Mouse (Mus musculus) heart, adult 2 months (tissue): ENCODE measurements at regions not wholly inside any gene's neighbourhood (a gene's known extent, or its start where the extent isn't known, plus 50 kb on each side); places are given as distances from the start of the nearest gene placed in this dataset.
A peak's percentile ranks its signal among the peaks of the same experiment; 100 is the strongest.

Source experiments
- DNase-seq, 2 experiments: peaks; one replicate each; pipeline ENCODE4 v3.0.0; 2021
- H3K27ac ChIP-seq: fragments of 200-600 bp; 2 replicates; pipeline ENCODE4 v1.8.1; 2022
- H3K27me3 ChIP-seq: fragments of 200-500 bp; 2 replicates; pipeline ENCODE4 v1.6.1; 2012; ENCODE audit warnings: mild to moderate bottlenecking, low read length, inconsistent platforms, mixed read lengths; ENCODE audit not compliant: control insufficient read depth, insufficient read depth
- H3K36me3 ChIP-seq: fragments of 200-500 bp; 2 replicates; pipeline ENCODE4 v1.6.1; 2012; ENCODE audit warnings: low read length, inconsistent platforms; ENCODE audit not compliant: control insufficient read depth, insufficient read depth
- H3K4me1 ChIP-seq: fragments of 200-500 bp; 2 replicates; pipeline ENCODE4 v1.6.1; 2011; ENCODE audit warnings: low read length; ENCODE audit not compliant: control insufficient read depth, insufficient read depth
- H3K4me3 ChIP-seq: fragments of 200-600 bp; 2 replicates; pipeline ENCODE4 v1.8.1; 2022
- H3K79me2 ChIP-seq: fragments of 200-500 bp; replicated peaks from 2 replicates; pipeline ENCODE4 v1.6.1; 2012; ENCODE audit warnings: mild to moderate bottlenecking, inconsistent platforms, low read length, moderate library complexity, mixed read lengths; ENCODE audit not compliant: control insufficient read depth, insufficient read depth
- H3K9ac ChIP-seq: fragments of 200-500 bp; 2 replicates; pipeline ENCODE4 v1.6.1; 2012; ENCODE audit warnings: low read depth, mild to moderate bottlenecking, control low read depth, inconsistent platforms, low read length, mixed read lengths
- CTCF ChIP-seq: fragments of 200-600 bp; IDR thresholded peaks from 2 replicates; pipeline ENCODE4 v1.8.1; 2022; ENCODE audit warnings: antibody characterized with exemption, mild to moderate bottlenecking, moderate library complexity
- EP300 ChIP-seq: fragments of 200-500 bp; IDR thresholded peaks from 2 replicates; pipeline ENCODE4 v1.6.1; 2011; ENCODE audit warnings: low read depth, low read length, control low read depth; ENCODE audit not compliant: insufficient read depth
- POLR2A ChIP-seq: fragments of 200-500 bp; IDR thresholded peaks from 2 replicates; pipeline ENCODE4 v1.6.1; 2011; ENCODE audit warnings: mild to moderate bottlenecking, low read depth, low read length, control low read depth; ENCODE audit not compliant: insufficient read depth
- WGBS: fragments of 180-500 bp; shearing (Covaris S2); methylation state at CpG from one replicate; pipeline ENCODE4 v1.1.7; 2018; 5-methylcytosine and 5-hydroxymethylcytosine counted together
- intact Hi-C: fragments of 180-260 bp; cut with DNase I; formaldehyde crosslinking; loops from one replicate; pipeline ENCODE4 v1.15.1; 2025

- Histone ChIP-seq H3K4me3 (no peak overlapping the region), H3K9ac (no peak overlapping the region), H3K27me3 (no peaks in the 10 kb centered on the region), H3K4me1 (peaks cover 1% of the 10 kb centered on the region; the same call in 1 of the 2 replicates), H3K79me2 (no peaks in the 10 kb centered on the region), H3K27ac (no peak overlapping the region), H3K36me3 (no peaks in the 10 kb centered on the region)
- WGBS, result 64% methylated on average over 2 of the region's 2 CpGs
- no peak for DNase-seq
- TF ChIP-seq POLR2A (no peak), EP300 (no peak), CTCF (no peak)
- intact Hi-C loops, result loop anchor here (10.0 kb wide), 1 partner anchor 633 kb away; no protein-coding TSS in a partner anchor
Observed at GRCm38 (mm10) chr13:102011965-102012364, 243.9 kb upstream of the Pik3r1 start.

GRCm38 (mm10) chr13:102014514-102014913 lies 246.5 kb upstream of the Pik3r1 start:
- TF ChIP-seq CTCF (no peak), EP300 (no peak), POLR2A (no peak)
- no peak overlapping the region for H3K9ac ChIP-seq
- intact Hi-C loops, result loop anchor here (10.0 kb wide), 1 partner anchor 630 kb away; no protein-coding TSS in a partner anchor
- H3K27ac ChIP-seq, result peak overlapping the region; percentile 60
- H3K4me3 ChIP-seq, result no peak overlapping the region
- H3K36me3 ChIP-seq, result no peaks in the 10 kb centered on the region
- WGBS, result 79% methylated on average over 2 of the region's 2 CpGs
- no peak for DNase-seq
- no peaks in the 10 kb centered on the region for H3K79me2 ChIP-seq
- peaks cover 1% of the 10 kb centered on the region; the same call in 1 of the 2 replicates for H3K4me1 ChIP-seq
- no peaks in the 10 kb centered on the region for H3K27me3 ChIP-seq

- H3K27me3 ChIP-seq, result no peaks in the 10 kb centered on the region
- DNase-seq, result peak in 1 of 2 experiments; percentile 63
- H3K4me3 ChIP-seq, result no peak overlapping the region
- no peak overlapping the region for H3K9ac ChIP-seq
- no peaks in the 10 kb centered on the region for H3K36me3 ChIP-seq
- intact Hi-C loops, result loop anchor here (10.0 kb wide), 1 partner anchor 630 kb away; no protein-coding TSS in a partner anchor
- 57% methylated on average over 3 of the region's 3 CpGs for WGBS
- H3K27ac ChIP-seq, result peak overlapping the region; percentile 60
- H3K79me2 ChIP-seq, result no peaks in the 10 kb centered on the region
- H3K4me1 ChIP-seq, result peaks cover 1% of the 10 kb centered on the region; the same call in 1 of the 2 replicates
- TF ChIP-seq CTCF (no peak), EP300 (peak; percentile 94), POLR2A (no peak)
Observed at GRCm38 (mm10) chr13:102014958-102015357, 246.9 kb upstream of the Pik3r1 start.

GRCm38 (mm10) chr13:102016518-102016917 lies 248.5 kb upstream of the Pik3r1 start:
- WGBS, result 88% methylated on average over 5 of the region's 5 CpGs
- Histone ChIP-seq H3K27ac (no peak overlapping the region), H3K9ac (no peak overlapping the region), H3K27me3 (no peaks in the 10 kb centered on the region), H3K79me2 (no peaks in the 10 kb centered on the region), H3K4me1 (peaks cover 1% of the 10 kb centered on the region; the same call in 1 of the 2 replicates), H3K36me3 (no peaks in the 10 kb centered on the region), H3K4me3 (no peak overlapping the region)
- DNase-seq, result no peak
- intact Hi-C loops, result loop anchor here (10.0 kb wide), 1 partner anchor 628 kb away; no protein-coding TSS in a partner anchor
- TF ChIP-seq POLR2A (no peak), CTCF (no peak), EP300 (no peak)

- H3K27me3 ChIP-seq, result no peaks in the 10 kb centered on the region
- 82% methylated on average over 1 of the region's 1 CpGs for WGBS
- no peak for DNase-seq
- intact Hi-C loops, result no loop called here
- TF ChIP-seq CTCF (no peak), EP300 (no peak), POLR2A (no peak)
- H3K79me2 ChIP-seq, result no peaks in the 10 kb centered on the region
- no peak overlapping the region for H3K9ac ChIP-seq
- H3K4me1 ChIP-seq, result no peaks in the 10 kb centered on the region
- H3K27ac ChIP-seq, result no peak overlapping the region
- no peaks in the 10 kb centered on the region for H3K36me3 ChIP-seq
- H3K4me3 ChIP-seq, result no peak overlapping the region
Observed at GRCm38 (mm10) chr13:102022273-102022672, 254.3 kb upstream of the Pik3r1 start.

GRCm38 (mm10) chr13:102022757-102023156 lies 254.7 kb upstream of the Pik3r1 start:
- no peaks in the 10 kb centered on the region for H3K4me1 ChIP-seq
- 95% methylated on average over 4 of the region's 4 CpGs for WGBS
- TF ChIP-seq EP300 (no peak), CTCF (no peak), POLR2A (no peak)
- no peak overlapping the region for H3K4me3 ChIP-seq
- no peaks in the 10 kb centered on the region for H3K27me3 ChIP-seq
- no peak for DNase-seq
- H3K36me3 ChIP-seq, result no peaks in the 10 kb centered on the region
- H3K27ac ChIP-seq, result no peak overlapping the region
- H3K9ac ChIP-seq, result no peak overlapping the region
- H3K79me2 ChIP-seq, result no peaks in the 10 kb centered on the region
- intact Hi-C loops, result no loop called here

- H3K9ac ChIP-seq, result no peak overlapping the region
- 100% methylated on average over 1 of the region's 1 CpGs for WGBS
Observed at GRCm38 (mm10) chr13:102023624-102024023, 255.6 kb upstream of the Pik3r1 start.

More at GRCm38 (mm10) chr13:102023624-102024023, 255.6 kb upstream of the Pik3r1 start:
- Histone ChIP-seq H3K36me3 (no peaks in the 10 kb centered on the region), H3K79me2 (no peaks in the 10 kb centered on the region), H3K27me3 (no peaks in the 10 kb centered on the region), H3K27ac (no peak overlapping the region), H3K4me3 (no peak overlapping the region), H3K4me1 (no peaks in the 10 kb centered on the region)
- TF ChIP-seq POLR2A (no peak), CTCF (no peak), EP300 (no peak)
- intact Hi-C loops, result no loop called here
- no peak for DNase-seq
